Mouse (Mus musculus): ENCODE measurements around the gene Crtap. TPM values are rescaled to one million over a fixed set of nuclear protein-coding genes. Genes with fewer than 3 reads are reported as not detected.

Gene Crtap
- 10 to 100 TPM; 14.8 to 20.4 TPM for polyA plus RNA-seq (2017; shearing (Covaris generic))

GRCm38 (mm10) chr9:114389905-114390748 is at the start of gene Crtap:
Crtap (minus strand) TSS chr9:114390675.

GRCm38 (mm10) chr9:114400949-114401684 is 10.6 kb upstream of the Crtap start, which contains the start of the genes Glb1 and Tmppe:
Glb1 (plus strand) TSS chr9:114401076.
Tmppe (plus strand) TSS chr9:114401105.

DNA sequence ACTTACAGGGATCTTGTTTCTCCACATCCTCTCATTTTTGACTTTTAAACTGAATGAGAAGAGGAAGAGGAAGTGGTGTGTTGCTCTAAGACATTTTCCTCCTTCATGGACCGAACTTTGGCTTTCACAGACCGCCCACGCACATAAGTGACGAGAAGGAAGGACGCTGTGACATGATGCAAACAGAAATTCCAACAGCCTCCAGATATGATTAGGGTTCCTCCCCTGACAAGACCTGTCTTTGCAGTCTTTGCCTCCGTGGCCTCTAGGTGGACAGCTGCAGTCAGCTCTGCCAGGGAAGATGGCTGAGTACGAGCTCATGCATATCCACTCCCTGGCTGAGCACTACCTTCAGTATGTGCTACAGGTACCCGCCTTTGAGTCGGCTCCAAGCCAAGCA is 60.6 kb downstream of the Crtap start, which contains the start of gene Bcl2a1c:
Gene Bcl2a1c (plus strand): TSS at position 281 of the 400 bp plus-strand sequence.

Other genes with a start within 250 kb of the Crtap start
- 1 to 10 TPM; 2.2 to 5.1 TPM for gene Bcl2a1c, start 60.5 kb downstream of the Crtap start, polyA plus RNA-seq (2017; shearing (Covaris generic))
- gene Glb1, start 10.4 kb upstream of the Crtap start, polyA plus RNA-seq (2017; shearing (Covaris generic)): 10 to 100 TPM; 32.5 to 40.1 TPM
- gene Tmppe, start 10.4 kb upstream of the Crtap start, polyA plus RNA-seq (2017; shearing (Covaris generic)): 10 to 100 TPM; 22.6 to 26.1 TPM
- 10 to 100 TPM; 13.4 to 38.0 TPM for gene Ccr4, start 114.2 kb upstream of the Crtap start, polyA plus RNA-seq (2017; shearing (Covaris generic))
- gene C130032M10Rik, start 125.0 kb upstream of the Crtap start, polyA plus RNA-seq (2017; shearing (Covaris generic)): not detected
- 1 to 10 TPM in 1 of 2 experiments, under 1 TPM in 1; 0.08 to 1.4 TPM for gene Trim71, start 173.7 kb upstream of the Crtap start, polyA plus RNA-seq (2017; shearing (Covaris generic))
- 10 to 100 TPM; 54.0 to 64.9 TPM for gene Cnot10, start 249.5 kb upstream of the Crtap start, polyA plus RNA-seq (2017; shearing (Covaris generic))

Measured in inflammation-experienced regulatory T-cells (primary cell).